Mouse (Mus musculus) embryonic fibroblast, embryonic 13.5 days (primary cell): ENCODE data around the gene Pde10a.

Experiments used
- CTCF ChIP-seq: IDR thresholded peaks from 2 replicates; pipeline ENCODE4 v1.5.1; 2011; ENCODE audit warnings: mild to moderate bottlenecking, control low read depth, low read length, moderate library complexity, borderline replicate concordance; ENCODE audit not compliant: insufficient read depth
- POLR2A ChIP-seq: IDR thresholded peaks from 2 replicates; pipeline ENCODE4 v1.6.1; 2011; ENCODE audit warnings: low read depth, mild to moderate bottlenecking, control low read depth, low read length, moderate library complexity

DNA sequence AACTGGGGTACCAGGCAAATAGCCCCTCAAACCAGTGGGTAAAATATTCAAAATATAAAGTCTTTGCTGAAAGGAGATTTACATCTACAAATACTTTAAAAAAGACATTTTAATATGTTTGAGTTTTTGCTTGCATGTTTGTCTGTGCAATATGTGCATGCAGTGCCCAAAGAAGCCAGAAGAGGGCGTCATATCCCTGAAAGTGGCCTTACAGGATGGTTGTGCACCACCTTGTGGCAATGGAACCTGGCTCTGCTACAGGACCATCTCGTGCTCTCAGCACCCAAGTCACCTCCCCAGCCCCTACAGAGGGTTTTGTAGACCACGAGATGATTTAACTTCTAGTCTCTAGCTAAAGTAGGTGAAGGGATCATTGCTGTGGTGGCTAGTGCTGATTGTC lies 8.7 kb downstream of the Pde10a start:
- TF ChIP-seq CTCF (peak; percentile 46; the same call in 1 of the 2 replicates), POLR2A (no peak)
